Mouse (Mus musculus) layer of hippocampus, postnatal 10 days (tissue): ENCODE measurements at regions not wholly inside any gene's neighbourhood (a gene's known extent, or its start where the extent isn't known, plus 50 kb on each side); places are given as distances from the start of the nearest gene placed in this dataset.
A peak's percentile ranks its signal among the peaks of the same experiment; 100 is the strongest.

Source experiments
- DNase-seq, 2 experiments: peaks; one replicate each; pipeline ENCODE4 v3.0.0; 2021; ENCODE audit warnings: low spot score in 2 of 2
- microRNA-seq, 2 experiments: library from miRNA; unstranded; fragments of <30 nt; microRNA quantifications; one replicate each; pipeline ENCODE4 v1.2.0; 2021

DNA sequence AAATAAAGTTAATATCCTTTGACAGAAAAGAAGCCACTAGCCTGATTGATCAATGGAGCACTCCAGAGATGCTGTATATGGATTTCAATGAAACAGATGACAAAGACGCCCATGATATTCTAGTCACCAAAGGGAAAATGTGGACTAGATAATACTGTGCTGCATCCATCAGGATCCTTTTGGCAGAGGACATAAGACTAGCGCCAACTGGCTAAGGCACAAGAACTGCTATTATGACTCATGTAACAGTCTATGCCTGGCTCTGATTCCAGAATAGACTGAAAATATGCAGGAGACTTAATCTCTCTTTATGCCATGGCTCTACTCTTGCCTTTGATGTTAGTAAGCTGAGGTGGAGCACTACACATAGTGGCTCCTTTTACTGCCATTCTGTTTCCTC is 128.7 kb upstream of the Tenm2 start:
- peak; percentile 47 to 59 for DNase-seq

DNA sequence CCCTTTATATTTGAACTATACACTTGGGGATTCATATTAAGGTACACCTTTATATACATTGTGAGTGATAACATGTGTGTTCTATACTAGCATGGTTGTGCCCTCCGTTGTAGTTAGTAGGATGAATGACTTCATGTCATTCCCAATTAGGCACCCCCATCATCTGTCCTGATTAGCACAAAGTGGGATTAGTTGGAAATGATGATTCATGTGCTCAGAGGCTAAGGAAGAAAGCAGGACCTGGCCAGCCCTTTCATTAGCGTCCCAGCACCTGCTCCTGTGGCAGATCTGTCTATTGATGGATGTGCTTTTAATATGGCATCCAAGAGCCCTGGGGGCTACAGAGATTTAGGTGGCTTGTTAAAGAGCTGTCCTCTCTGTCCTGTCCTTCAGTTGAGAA is 119.3 kb upstream of the Tenm2 start:
- DNase-seq: no peak

DNA sequence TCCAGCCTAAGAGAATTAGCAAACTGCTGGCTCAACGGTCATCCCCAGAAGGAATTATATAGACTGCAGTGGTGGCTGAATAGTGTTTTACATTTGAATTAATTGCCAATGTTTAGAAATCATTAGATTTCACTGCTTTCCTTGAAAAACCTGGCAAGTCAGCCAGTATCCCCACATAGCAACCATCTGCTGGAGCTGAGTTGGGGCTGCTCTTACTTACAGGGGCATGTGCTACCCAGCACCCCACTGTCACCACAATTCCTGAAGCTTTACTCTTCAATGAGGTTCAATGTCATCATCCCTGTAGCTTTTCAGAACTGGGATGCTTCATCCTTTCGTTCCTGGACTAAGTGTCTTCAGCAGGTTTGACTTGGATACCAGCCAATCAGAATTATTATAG is 73.9 kb upstream of the Tenm2 start:
- DNase-seq: no peak

DNA sequence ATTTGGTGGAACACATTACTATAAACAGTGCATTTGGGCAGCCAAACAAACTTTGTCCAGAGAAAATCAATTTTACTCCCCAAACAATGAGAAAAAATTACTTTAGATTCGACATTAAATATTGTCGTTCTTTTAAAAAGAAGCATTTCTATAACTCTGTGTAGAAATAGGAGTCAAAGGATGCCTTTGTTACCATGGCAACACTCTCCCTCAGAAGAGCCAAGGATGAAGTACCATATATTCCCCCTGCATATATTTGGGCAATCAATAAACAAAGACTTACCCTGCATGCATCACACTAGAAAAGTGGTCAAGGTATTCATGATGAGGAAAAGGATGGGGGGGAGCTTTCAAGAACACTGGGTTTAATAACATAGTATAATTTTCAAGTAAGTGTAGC is 70.9 kb upstream of the Tenm2 start:
- DNase-seq: no peak

Small RNA genes in the stretch of these regions (microRNA-seq; reads per million reads assigned to microRNA genes)
- gene Gm25693: 0 reads per million in 2 experiments
